ENCODE assay signal across 32 mouse cellular contexts in genomic region chr13:30208176-30208575, GRCm38 (mm10).
"Had no signal": no experiment of that assay in that cellular context is flagged by ENCODE, and none has a peak within 500 bp of the region (broad histone marks: within the 10 kb centered on the region; RNA-seq: fewer than 3 reads in every experiment).

No protein-coding gene starts in this region.

- H3K27ac ChIP-seq: limb, embryonic 12.5 days; limb, embryonic 13.5 days; limb, embryonic 15.5 days; liver, embryonic 12.5 days; liver, embryonic 13.5 days; liver, embryonic 14.5 days; liver, embryonic 15.5 days; lung, embryonic 15.5 days; macrophage; midbrain, embryonic 10.5 days; midbrain, embryonic 12.5 days; midbrain, embryonic 13.5 days; midbrain, embryonic 15.5 days; neural tube, embryonic 12.5 days; neural tube, embryonic 13.5 days had no signal

- H3K9me3 ChIP-seq: limb, embryonic 12.5 days; limb, embryonic 13.5 days; limb, embryonic 15.5 days; liver, embryonic 12.5 days; liver, embryonic 13.5 days; liver, embryonic 15.5 days; lung, embryonic 15.5 days; megakaryocyte, embryonic 14.5 days; midbrain, embryonic 10.5 days; midbrain, embryonic 12.5 days; midbrain, embryonic 13.5 days; midbrain, embryonic 15.5 days; neural tube, embryonic 12.5 days; neural tube, embryonic 13.5 days had no signal

- H3K4me3 ChIP-seq: limb, embryonic 12.5 days; limb, embryonic 13.5 days; limb, embryonic 15.5 days; liver, embryonic 12.5 days; liver, embryonic 13.5 days; liver, embryonic 15.5 days; lung, embryonic 15.5 days; megakaryocyte, embryonic 14.5 days; midbrain, embryonic 10.5 days; midbrain, embryonic 12.5 days; midbrain, embryonic 13.5 days; midbrain, embryonic 15.5 days; myocyte; neural tube, embryonic 12.5 days; neural tube, embryonic 13.5 days had no signal

- DNase-seq: left cerebral cortex, postnatal 4 days; liver; liver, embryonic 13.5 days; liver, postnatal 0 days; lung, adult 18-20 months; lung, adult 2 months; lung, embryonic 14.5 days; lung, postnatal 10 days; lung, postnatal 14 days; lung, postnatal 36 days; lung, postnatal 4 days; midbrain, embryonic 14.5 days had no signal

- H3K4me1 ChIP-seq: limb, embryonic 12.5 days; liver, embryonic 12.5 days; liver, embryonic 13.5 days; liver, embryonic 15.5 days; lung, embryonic 15.5 days; megakaryocyte, embryonic 14.5 days; midbrain, embryonic 10.5 days; midbrain, embryonic 12.5 days; midbrain, embryonic 13.5 days; neural tube, embryonic 12.5 days; neural tube, embryonic 13.5 days had no signal

- H3K27me3 ChIP-seq: limb, embryonic 12.5 days; limb, embryonic 13.5 days; limb, embryonic 15.5 days; liver, embryonic 12.5 days; liver, embryonic 13.5 days; liver, embryonic 15.5 days; lung, embryonic 15.5 days; megakaryocyte, embryonic 14.5 days; midbrain, embryonic 12.5 days; midbrain, embryonic 13.5 days; midbrain, embryonic 15.5 days; neural tube, embryonic 12.5 days; neural tube, embryonic 13.5 days had no signal

- ATAC-seq: liver, embryonic 12.5 days; liver, postnatal 0 days; lung, postnatal 0 days; midbrain, embryonic 13.5 days; midbrain, embryonic 15.5 days; midbrain, embryonic 16.5 days had no signal

- H3K4me2 ChIP-seq: limb, embryonic 12.5 days; limb, embryonic 13.5 days; limb, embryonic 15.5 days; liver, embryonic 11.5 days; liver, embryonic 12.5 days; liver, embryonic 13.5 days; liver, embryonic 15.5 days; lung, embryonic 14.5 days; lung, embryonic 15.5 days; midbrain, embryonic 11.5 days; midbrain, embryonic 12.5 days; midbrain, embryonic 13.5 days; midbrain, embryonic 15.5 days; neural tube, embryonic 12.5 days; neural tube, embryonic 13.5 days had no signal

- H3K36me3 ChIP-seq: limb, embryonic 12.5 days; limb, embryonic 13.5 days; limb, embryonic 15.5 days; liver, embryonic 12.5 days; liver, embryonic 13.5 days; liver, embryonic 15.5 days; lung, embryonic 15.5 days; midbrain, embryonic 10.5 days; midbrain, embryonic 12.5 days; midbrain, embryonic 13.5 days; midbrain, embryonic 15.5 days; neural tube, embryonic 12.5 days; neural tube, embryonic 13.5 days had no signal

- H3K9ac ChIP-seq: limb, embryonic 12.5 days; limb, embryonic 13.5 days; limb, embryonic 15.5 days; liver, embryonic 12.5 days; liver, embryonic 13.5 days; liver, embryonic 14.5 days; liver, embryonic 15.5 days; liver, postnatal 0 days; lung, embryonic 14.5 days; lung, embryonic 15.5 days; midbrain, embryonic 12.5 days; midbrain, embryonic 13.5 days; midbrain, embryonic 15.5 days; neural tube, embryonic 12.5 days; neural tube, embryonic 13.5 days had no signal
